In genomic region chr4:98461804-98462341, GRCm38 (mm10) we compare ENCODE assay signal across 22 mouse cellular contexts.
DNase-seq lines count a peak whose midpoint lies in the region; ATAC-seq and TF ChIP-seq lines count a peak whose summit lies in the region.
"Had no signal": no experiment of that assay in that cellular context is flagged by ENCODE, and none has a peak within 500 bp of the region (broad histone marks: within the 10 kb centered on the region; RNA-seq: fewer than 3 reads in every experiment).

No protein-coding gene starts in this region.

- H3K36me3 ChIP-seq in forebrain, embryonic 15.5 days = no peaks in the 10 kb centered on the region
- H3K36me3 ChIP-seq in forebrain, postnatal 0 days (ENCODE audit: insufficient read depth) = no peaks in the 10 kb centered on the region
- H3K36me3 ChIP-seq in limb, embryonic 12.5 days = peaks cover 29% of the 10 kb centered on the region
- peaks cover 11% of the 10 kb centered on the region; the same call in 1 of the 2 replicates for H3K36me3 ChIP-seq in limb, embryonic 10.5 days
- no peaks in the 10 kb centered on the region for H3K36me3 ChIP-seq in midbrain, postnatal 0 days (ENCODE audit: insufficient read depth, low read length)
- H3K36me3 ChIP-seq: hindbrain, embryonic 10.5 days had no signal

- no peak overlapping the region for H3K9ac ChIP-seq in forebrain, embryonic 15.5 days (replicated peaks)
- H3K9ac ChIP-seq in forebrain, postnatal 0 days = no peak overlapping the region
- no peak overlapping the region for H3K9ac ChIP-seq in limb, embryonic 12.5 days (replicated peaks)
- no peak overlapping the region for H3K9ac ChIP-seq in midbrain, postnatal 0 days (replicated peaks; ENCODE audit: low read length, poor library complexity, severe bottlenecking)
- H3K9ac ChIP-seq: forebrain, embryonic 13.5 days; heart, embryonic 15.5 days had no signal

- WGBS in forebrain, embryonic 15.5 days = 94% methylated on average over 2 of the region's 2 CpGs
- WGBS in forebrain, postnatal 0 days = 90% methylated on average over 2 of the region's 2 CpGs
- WGBS in limb, embryonic 12.5 days = 95% methylated on average over 2 of the region's 2 CpGs
- WGBS in limb, embryonic 10.5 days = 96% methylated on average over 2 of the region's 2 CpGs
- 93% methylated on average over 2 of the region's 2 CpGs for WGBS in midbrain, postnatal 0 days

- ATAC-seq in forebrain, embryonic 15.5 days (replicated peaks) = 0 out of 2 replicates have a peak, but pooled peaks have one; percentile 29
- ATAC-seq in forebrain, postnatal 0 days = no peak
- ATAC-seq in limb, embryonic 12.5 days (ENCODE audit: insufficient number of reproducible peaks, insufficient read depth, low FRiP score, low TSS enrichment, low read depth) = peak; percentile 56; the same call in 1 of the 2 replicates
- ATAC-seq in midbrain, postnatal 0 days (ENCODE audit: low FRiP score) = 0 out of 2 replicates have a peak, but pooled peaks have one; percentile 31
- ATAC-seq: activated CD4-positive, CD25-positive, alpha-beta regulatory T cell, adult 4 months; forebrain, embryonic 13.5 days; hindbrain, embryonic 16.5 days; Patski had no signal

- DNase-seq in forebrain, postnatal 0 days = no peak
- no peak for DNase-seq in limb, embryonic 10.5 days (ENCODE audit: low spot score)
- peak; percentile 43 for DNase-seq in A20 (ENCODE audit: low read depth, low spot score)
- no peak for DNase-seq in midbrain, postnatal 0 days (ENCODE audit: low spot score)
- no peak for DNase-seq in testis, postnatal 14 days (ENCODE audit: low spot score)
- DNase-seq: adrenal gland, postnatal 14 days; cerebellum, adult 11-12 months; cerebellum, adult 9-10 months; cerebellum, postnatal 25 days; gastrocnemius, postnatal 10 days; heart, adult 2 months; heart, postnatal 14 days had no signal

- no peak overlapping the region for H3K4me3 ChIP-seq in forebrain, embryonic 15.5 days
- H3K4me3 ChIP-seq in forebrain, postnatal 0 days (ENCODE audit: low read depth, low read length) = no peak overlapping the region
- H3K4me3 ChIP-seq in limb, embryonic 12.5 days (replicated peaks) = no peak overlapping the region
- H3K4me3 ChIP-seq in limb, embryonic 10.5 days = no peak overlapping the region
- no peak overlapping the region for H3K4me3 ChIP-seq in midbrain, postnatal 0 days (ENCODE audit: low read depth, low read length)
- H3K4me3 ChIP-seq: forebrain, embryonic 13.5 days; heart, adult 2 months; heart, embryonic 15.5 days; hindbrain, embryonic 10.5 days had no signal

- no peak overlapping the region for H3K4me2 ChIP-seq in forebrain, embryonic 15.5 days (replicated peaks)
- H3K4me2 ChIP-seq in forebrain, postnatal 0 days (ENCODE audit: low read depth) = no peak overlapping the region
- no peak overlapping the region for H3K4me2 ChIP-seq in limb, embryonic 12.5 days
- H3K4me2 ChIP-seq in midbrain, postnatal 0 days (ENCODE audit: low read depth, low read length, poor library complexity, severe bottlenecking) = no peak overlapping the region
- H3K4me2 ChIP-seq: forebrain, embryonic 13.5 days; heart, embryonic 11.5 days; heart, embryonic 15.5 days had no signal

- no peak for TF ChIP-seq CTCF in forebrain, postnatal 0 days (IDR thresholded peaks at IDR 0.05; ENCODE audit: low read depth)
- TF ChIP-seq CTCF in midbrain, postnatal 0 days (IDR thresholded peaks at IDR 0.05) = no peak

- no peaks in the 10 kb centered on the region for H3K9me3 ChIP-seq in forebrain, embryonic 15.5 days
- H3K9me3 ChIP-seq in forebrain, postnatal 0 days (ENCODE audit: low read length) = no peaks in the 10 kb centered on the region
- no peaks in the 10 kb centered on the region for H3K9me3 ChIP-seq in limb, embryonic 12.5 days
- no peaks in the 10 kb centered on the region for H3K9me3 ChIP-seq in limb, embryonic 10.5 days (replicated peaks)
- H3K9me3 ChIP-seq in midbrain, postnatal 0 days (ENCODE audit: low read length) = no peaks in the 10 kb centered on the region
- H3K9me3 ChIP-seq: forebrain, embryonic 13.5 days; heart, embryonic 15.5 days; hindbrain, embryonic 10.5 days had no signal

- no peaks in the 10 kb centered on the region for H3K4me1 ChIP-seq in forebrain, embryonic 15.5 days
- H3K4me1 ChIP-seq in forebrain, postnatal 0 days (ENCODE audit: insufficient read depth) = no peaks in the 10 kb centered on the region
- no peaks in the 10 kb centered on the region for H3K4me1 ChIP-seq in limb, embryonic 12.5 days (replicated peaks)
- H3K4me1 ChIP-seq in limb, embryonic 10.5 days = no peaks in the 10 kb centered on the region
- H3K4me1 ChIP-seq in midbrain, postnatal 0 days (ENCODE audit: insufficient read depth, low read length) = no peaks in the 10 kb centered on the region
- H3K4me1 ChIP-seq: forebrain, embryonic 13.5 days; heart, embryonic 15.5 days; hindbrain, embryonic 10.5 days had no signal

- H3K27ac ChIP-seq in forebrain, embryonic 15.5 days (replicated peaks) = no peak overlapping the region
- H3K27ac ChIP-seq in forebrain, postnatal 0 days (ENCODE audit: low read depth, low read length) = no peak overlapping the region
- no peak overlapping the region for H3K27ac ChIP-seq in limb, embryonic 12.5 days
- no peak overlapping the region for H3K27ac ChIP-seq in limb, embryonic 10.5 days
- no peak overlapping the region for H3K27ac ChIP-seq in midbrain, postnatal 0 days (ENCODE audit: low read depth, low read length)
- H3K27ac ChIP-seq: forebrain, embryonic 13.5 days; heart, adult 2 months; heart, embryonic 15.5 days; hindbrain, embryonic 10.5 days had no signal

- no peaks in the 10 kb centered on the region for H3K27me3 ChIP-seq in forebrain, embryonic 15.5 days
- no peaks in the 10 kb centered on the region for H3K27me3 ChIP-seq in forebrain, postnatal 0 days (ENCODE audit: insufficient read depth, low read length)
- H3K27me3 ChIP-seq in limb, embryonic 12.5 days = no peaks in the 10 kb centered on the region
- H3K27me3 ChIP-seq in limb, embryonic 10.5 days (ENCODE audit: low read depth, poor library complexity, severe bottlenecking) = no peaks in the 10 kb centered on the region
- no peaks in the 10 kb centered on the region for H3K27me3 ChIP-seq in midbrain, postnatal 0 days (ENCODE audit: insufficient read depth, low read length)
- H3K27me3 ChIP-seq: CH12.LX; forebrain, embryonic 13.5 days; heart, embryonic 15.5 days; Patski had no signal
